Mouse (Mus musculus) A20 (cell line): ENCODE measurements around the gene Arl5c.

ENCODE experiments used
- DNase-seq: peaks from one replicate; pipeline ENCODE4 v3.0.0-alpha.2; 2011; ENCODE audit warnings: low read depth, low spot score

Arl5c gene

DNA sequence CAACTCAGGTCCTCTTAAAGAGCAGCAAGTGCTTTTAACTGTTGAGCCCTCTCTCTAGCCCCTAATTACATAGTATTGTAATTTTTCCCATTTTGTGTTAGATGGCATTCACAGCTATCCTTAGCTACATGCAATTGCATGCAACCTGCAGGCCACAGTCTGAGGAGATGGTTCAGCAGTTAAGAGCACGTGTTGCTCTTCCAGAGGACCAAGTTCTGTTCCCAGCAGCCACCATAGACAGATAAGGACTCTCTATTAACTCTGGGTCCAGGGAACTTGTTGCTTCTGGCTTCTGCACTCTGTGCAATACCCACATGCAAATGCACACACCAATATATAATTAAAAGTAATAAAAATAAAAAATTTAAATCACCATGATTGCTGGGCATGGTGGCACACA lies 710 bp upstream of the Arl5c start:
- DNase-seq, result no peak

- peak; percentile 96 for DNase-seq
Observed at GRCm38 (mm10) chr11:97994539-97995100, 1.4 kb downstream of the Arl5c start.

DNA sequence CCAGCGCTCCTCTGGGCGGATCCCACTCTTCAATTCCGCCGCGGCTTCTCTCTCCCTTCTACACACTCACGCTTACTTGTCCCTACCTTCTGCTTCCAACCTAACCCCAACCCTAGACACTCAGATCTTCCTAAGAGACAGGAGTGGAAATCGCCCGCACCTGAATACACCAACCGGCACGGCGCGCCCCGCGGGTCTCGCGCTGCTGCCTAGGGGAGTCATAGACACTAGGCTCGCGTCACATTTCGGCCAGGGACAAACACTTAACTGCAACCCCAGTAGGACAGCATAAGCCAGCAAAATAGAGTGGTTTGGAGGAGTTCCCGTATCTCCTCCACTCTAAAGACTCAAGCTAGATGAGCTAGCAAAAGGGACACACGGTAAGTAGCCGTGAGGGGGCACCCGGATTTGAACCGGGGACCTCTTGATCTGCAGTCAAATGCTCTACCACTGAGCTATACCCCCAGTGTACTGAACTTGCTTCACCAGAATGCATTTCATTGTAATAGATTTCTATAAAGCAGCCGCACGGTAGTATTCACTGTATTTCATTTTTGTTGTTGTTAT lies 7.4 kb downstream of the Arl5c start:
- DNase-seq, result peak; percentile 94

GRCm38 (mm10) chr11:97987551-97988526 lies 8.1 kb downstream of the Arl5c start:
- peak; percentile 97 for DNase-seq

- DNase-seq, result no peak
Observed at GRCm38 (mm10) chr11:97986738-97987465, 9.1 kb downstream of the Arl5c start.

DNA sequence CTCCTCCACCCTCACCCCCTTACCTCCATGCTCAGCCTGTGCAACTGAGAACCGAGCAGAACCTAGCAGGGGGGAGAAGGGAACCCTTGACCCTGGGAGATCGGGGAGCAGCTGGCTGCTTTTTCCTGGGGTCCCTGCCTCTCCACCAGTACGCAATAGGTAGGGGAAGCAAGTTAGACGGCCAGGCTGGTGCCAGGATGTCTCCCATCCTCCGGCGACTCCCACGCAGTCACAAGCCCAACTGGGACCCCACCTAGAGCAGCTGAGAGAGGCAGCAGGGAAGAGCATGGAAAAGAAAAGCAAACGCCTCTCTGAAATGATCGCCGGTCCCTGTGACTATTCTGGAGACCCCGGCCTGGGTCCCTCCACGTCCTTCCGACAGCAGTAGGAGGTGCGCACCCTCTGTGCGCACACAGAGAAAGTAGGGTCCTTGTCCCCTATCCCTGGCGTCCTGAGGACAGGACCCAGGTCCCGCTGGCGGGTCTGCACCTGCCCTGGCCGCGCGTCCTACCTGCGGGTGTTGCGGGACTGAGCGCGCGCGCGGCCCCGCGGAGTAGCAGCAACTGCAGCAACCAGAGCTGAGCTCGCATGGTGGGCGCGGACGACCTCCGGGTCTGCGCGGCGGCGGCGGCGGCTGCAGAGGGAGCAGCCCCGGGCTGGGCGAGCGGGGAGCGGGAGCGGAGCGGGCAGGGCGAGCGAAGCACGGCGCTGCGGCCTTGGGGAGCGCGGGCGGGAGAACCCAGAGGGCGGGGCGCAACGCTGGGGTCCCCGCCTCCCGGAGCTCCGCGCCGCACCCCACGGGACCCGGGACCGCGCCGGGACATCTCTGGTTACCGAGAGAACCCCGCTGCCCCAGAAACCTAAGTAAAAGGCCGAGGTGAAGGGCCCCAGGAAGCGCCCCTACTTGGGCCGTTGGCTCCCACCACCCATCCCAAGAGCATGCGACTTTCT lies 10.0 kb downstream of the Arl5c start, which contains the start of gene Plxdc1:
Gene Plxdc1, minus strand, starts transcription at position 718 of the 951 bp plus-strand sequence.
- peak; percentile 49 for DNase-seq

DNA sequence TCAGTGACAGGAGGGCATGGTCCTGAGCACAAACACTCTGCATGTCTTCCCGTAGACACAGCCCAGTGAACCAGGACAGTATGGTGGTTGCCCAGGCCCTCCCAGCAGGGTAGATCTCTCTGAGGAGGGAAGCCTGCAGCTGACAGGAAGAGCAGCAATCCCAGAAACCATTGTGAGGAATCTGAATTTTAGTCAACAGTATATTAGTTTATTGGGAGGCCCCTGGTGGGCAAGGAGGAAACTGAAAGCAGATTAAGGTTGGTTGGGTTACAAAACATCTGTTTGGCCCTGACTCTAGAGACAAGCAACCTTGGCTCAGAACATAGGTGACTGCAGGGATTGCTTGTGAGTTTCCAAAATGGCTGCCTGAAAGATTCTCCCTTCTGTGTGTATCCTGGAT lies 12.0 kb downstream of the Arl5c start:
- DNase-seq, result peak; percentile 19

GRCm38 (mm10) chr11:97983506-97983905 lies 12.5 kb downstream of the Arl5c start:
- DNase-seq, result no peak

- DNase-seq, result no peak
Observed at GRCm38 (mm10) chr11:97982721-97983120, 13.3 kb downstream of the Arl5c start.

GRCm38 (mm10) chr11:97980531-97980966 lies 15.4 kb downstream of the Arl5c start:
- no peak for DNase-seq

GRCm38 (mm10) chr11:97979824-97980495 lies 16.0 kb downstream of the Arl5c start:
- no peak for DNase-seq

DNA sequence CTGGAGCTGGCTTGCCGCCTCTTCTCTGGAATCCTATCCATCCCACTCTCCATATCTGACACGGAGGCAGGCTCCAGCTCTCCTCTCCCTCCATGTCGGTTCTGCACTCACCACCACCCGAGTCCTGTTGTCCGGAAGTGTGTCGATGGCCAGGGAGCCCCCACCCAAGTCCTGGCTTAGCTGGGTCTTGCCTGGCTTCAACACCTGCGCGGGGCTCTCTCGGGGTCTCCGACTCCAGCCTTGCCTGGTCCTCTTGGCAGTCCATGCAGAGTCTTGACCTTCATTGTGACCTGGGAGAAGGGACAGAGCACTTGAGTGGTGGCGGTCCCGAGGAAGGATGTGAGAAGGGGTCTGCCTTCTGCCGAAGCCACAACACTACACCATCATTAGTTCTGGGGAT lies 17.6 kb downstream of the Arl5c start:
- DNase-seq, result no peak

GRCm38 (mm10) chr11:97977797-97978196 lies 18.2 kb downstream of the Arl5c start:
- no peak for DNase-seq

DNA sequence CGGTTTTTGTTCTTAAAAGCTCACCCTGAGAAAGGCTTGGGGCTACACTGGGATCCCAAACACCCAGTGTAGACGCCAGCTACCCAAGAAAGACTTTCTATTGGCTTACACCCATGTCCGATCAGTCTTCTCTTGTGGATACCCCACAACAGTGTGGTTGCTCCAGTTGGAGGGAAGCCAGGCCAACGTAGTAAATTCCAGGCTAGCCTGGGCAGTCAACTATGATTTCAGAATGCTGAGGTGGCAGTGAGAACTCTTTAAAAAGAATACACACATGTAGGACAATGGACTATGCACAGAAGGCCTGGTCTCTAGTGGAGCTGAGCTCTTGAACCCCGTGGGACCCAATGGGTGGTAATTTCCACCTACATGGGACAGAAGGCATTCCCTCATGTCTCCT lies 21.2 kb downstream of the Arl5c start:
- no peak for DNase-seq

DNA sequence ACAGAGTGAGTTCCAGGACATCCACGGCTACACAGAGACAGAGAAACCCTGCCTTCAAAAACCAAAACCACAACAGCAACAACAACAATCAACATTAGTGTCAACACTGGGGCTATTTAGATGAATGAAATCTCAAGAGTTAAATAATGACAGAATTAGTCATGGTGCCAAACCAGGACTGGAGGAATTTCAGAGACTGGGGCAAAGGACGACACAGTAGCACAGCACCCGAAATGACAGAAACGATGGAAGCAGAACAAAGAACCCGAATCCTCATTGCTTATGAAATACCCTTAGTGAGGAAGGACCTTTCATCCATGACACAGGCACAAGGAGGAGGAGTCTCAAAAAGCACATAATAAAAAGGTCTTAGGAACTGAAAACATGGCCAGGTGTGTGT lies 21.8 kb downstream of the Arl5c start:
- no peak for DNase-seq

DNA sequence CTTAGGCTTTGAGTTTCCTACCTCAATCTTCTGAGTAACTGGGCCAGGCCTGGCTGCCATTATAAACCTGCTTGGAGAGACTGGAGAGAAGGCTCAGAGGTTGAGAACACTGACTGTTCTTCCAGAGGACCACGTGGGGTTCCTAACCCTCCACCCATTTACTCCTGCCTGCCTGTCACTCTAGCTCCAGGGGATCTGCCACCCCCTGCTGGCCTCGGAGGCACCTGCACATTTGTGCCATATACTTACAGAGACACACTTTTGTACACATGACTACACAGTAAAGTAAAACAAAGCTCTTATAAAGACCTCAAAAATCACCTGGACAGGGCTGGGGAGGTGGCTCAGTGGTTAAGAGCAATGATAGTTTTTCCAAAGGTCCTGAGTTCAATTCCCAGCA lies 23.5 kb downstream of the Arl5c start:
- no peak for DNase-seq

DNA sequence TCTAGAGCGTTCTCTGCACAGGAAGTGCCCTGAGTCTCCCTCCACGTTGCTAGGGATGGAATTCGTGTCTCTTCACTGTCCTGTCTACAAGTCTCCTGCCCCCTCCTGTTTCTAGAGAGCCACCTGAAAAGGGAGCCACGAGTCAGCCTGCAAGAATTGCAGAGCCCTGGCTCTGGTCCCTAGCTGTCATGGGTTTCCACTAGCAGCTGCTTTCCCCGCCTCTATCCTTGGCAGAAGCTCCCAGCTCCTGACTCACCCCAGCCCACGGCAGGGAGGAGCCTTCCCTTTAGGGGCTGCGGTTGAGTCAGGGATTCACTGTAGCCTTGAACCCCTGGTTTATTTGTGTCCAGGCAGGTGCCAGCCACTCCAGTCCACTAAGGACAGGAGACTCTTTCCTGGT lies 24.7 kb downstream of the Arl5c start:
- no peak for DNase-seq

DNA sequence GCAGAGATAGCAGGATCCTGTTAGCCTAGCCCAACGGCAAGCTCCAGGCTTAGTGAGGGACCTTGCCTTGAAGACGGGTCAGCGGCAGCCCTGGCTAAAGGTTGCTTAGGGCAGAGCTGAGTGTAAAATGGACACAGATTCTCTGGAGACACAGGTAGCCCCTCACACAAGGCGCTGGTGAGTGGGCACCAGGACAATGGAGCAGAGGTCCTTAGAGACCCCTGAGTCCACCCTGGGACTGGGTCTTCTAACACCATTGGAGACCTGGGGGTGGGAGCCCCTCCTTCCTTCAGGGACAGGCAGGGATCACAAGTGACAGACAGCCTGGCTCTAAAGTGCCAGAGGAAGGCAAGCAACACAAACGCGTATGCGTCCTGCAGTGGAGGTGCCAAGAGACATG lies 25.2 kb downstream of the Arl5c start:
- DNase-seq, result no peak

GRCm38 (mm10) chr11:97968385-97968784 lies 27.6 kb downstream of the Arl5c start:
- DNase-seq, result no peak

DNA sequence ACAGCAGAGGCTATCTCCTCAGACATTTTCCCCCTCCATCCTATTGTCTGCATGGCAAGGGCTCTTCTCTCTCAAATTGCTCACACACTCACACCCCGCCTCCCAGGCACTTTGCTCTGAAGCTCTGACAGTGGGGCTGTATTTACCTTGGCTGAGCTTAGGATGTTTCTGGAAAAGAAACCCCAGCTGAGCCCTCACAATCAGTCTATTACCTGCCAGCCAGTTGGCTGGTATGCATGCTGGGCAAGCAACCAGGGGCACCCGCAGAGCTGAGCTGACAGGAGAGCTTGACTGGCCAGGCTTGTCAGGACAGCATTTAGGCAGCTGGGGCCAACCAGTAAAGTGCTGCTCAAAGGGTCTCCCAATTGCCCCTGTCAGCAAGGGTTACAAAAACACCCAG lies 28.9 kb downstream of the Arl5c start:
- no peak for DNase-seq
